Mouse (Mus musculus): ENCODE data around the gene Skint11. TPM values are rescaled to one million over a fixed set of nuclear protein-coding genes. Genes with fewer than 3 reads are reported as not detected.
"Not testable (repeated sequence)": the region's sequence is repeated elsewhere in the genome, so short reads cannot be mapped to it uniquely, and the experiment has no call there.

The Skint11 gene
- polyA plus RNA-seq (2014; fragmentation: Nextera tagmentation; extraction: Ambion mirVana) = not detected in 2 replicates

GRCm38 (mm10) chr4:114163084-114163483 is at the start of gene Skint11:
Skint11 (plus strand) TSS chr4:114163384.
- H3K4me2 ChIP-seq (ENCODE audit: low read length) = no peak within 1 kb of the TSS
- no peak for DNase-seq
- H3K9ac ChIP-seq (replicated peaks; ENCODE audit: low read length) = no peak within 1 kb of the TSS
- H3K27ac ChIP-seq (replicated peaks; ENCODE audit: low read depth, low read length) = no peak within 1 kb of the TSS
- H3K4me3 ChIP-seq (replicated peaks; ENCODE audit: low read depth, low read length) = no peak within 1 kb of the TSS
- H3K4me1 ChIP-seq (ENCODE audit: control insufficient read depth, insufficient read depth, low read length) = no peaks in the 10 kb centered on the region
- no peak for ATAC-seq (ENCODE audit: low FRiP score, low TSS enrichment)
- peaks cover 13% of the 10 kb centered on the region for H3K9me3 ChIP-seq (ENCODE audit: control insufficient read depth, low read length)
- 86% methylated on average over 1 of the region's 1 CpGs for WGBS
- H3K36me3 ChIP-seq (ENCODE audit: control insufficient read depth, insufficient read depth, low read length) = no peaks in the 10 kb centered on the region
- H3K27me3 ChIP-seq (ENCODE audit: control insufficient read depth, insufficient read depth, low read length) = no peaks in the 10 kb centered on the region

GRCm38 (mm10) chr4:114161149-114161548 is 2.0 kb upstream of the Skint11 start:
- DNase-seq (no peak), ATAC-seq (ENCODE audit: low FRiP score, low TSS enrichment) (no peak)
- Histone ChIP-seq H3K9me3 (ENCODE audit: control insufficient read depth, low read length) (peaks cover 10% of the 10 kb centered on the region), H3K4me3 (replicated peaks; ENCODE audit: low read depth, low read length) (no peak overlapping the region), H3K36me3 (ENCODE audit: control insufficient read depth, insufficient read depth, low read length) (no peaks in the 10 kb centered on the region), H3K9ac (replicated peaks; ENCODE audit: low read length) (no peak overlapping the region), H3K27me3 (ENCODE audit: control insufficient read depth, insufficient read depth, low read length) (no peaks in the 10 kb centered on the region), H3K27ac (replicated peaks; ENCODE audit: low read depth, low read length) (no peak overlapping the region), H3K4me2 (ENCODE audit: low read length) (no peak overlapping the region), H3K4me1 (ENCODE audit: control insufficient read depth, insufficient read depth, low read length) (no peaks in the 10 kb centered on the region)

- H3K9me3 ChIP-seq (ENCODE audit: control insufficient read depth, low read length); H3K4me1 ChIP-seq (ENCODE audit: control insufficient read depth, insufficient read depth, low read length); DNase-seq; H3K27ac ChIP-seq (replicated peaks; ENCODE audit: low read depth, low read length); H3K9ac ChIP-seq (replicated peaks; ENCODE audit: low read length); H3K36me3 ChIP-seq (ENCODE audit: control insufficient read depth, insufficient read depth, low read length); H3K27me3 ChIP-seq (ENCODE audit: control insufficient read depth, insufficient read depth, low read length); H3K4me2 ChIP-seq (ENCODE audit: low read length); ATAC-seq (ENCODE audit: low FRiP score, low TSS enrichment); H3K4me3 ChIP-seq (replicated peaks; ENCODE audit: low read depth, low read length): not testable (repeated sequence)
- WGBS = 23% methylated on average over 6 of the region's 6 CpGs
Observed at GRCm38 (mm10) chr4:114172898-114173297, 9.7 kb downstream of the Skint11 start.

GRCm38 (mm10) chr4:114256906-114257305 is 93.7 kb downstream of the Skint11 start:
- not testable (repeated sequence) for H3K4me3 ChIP-seq (replicated peaks; ENCODE audit: low read depth, low read length); H3K36me3 ChIP-seq (ENCODE audit: control insufficient read depth, insufficient read depth, low read length); DNase-seq; H3K27me3 ChIP-seq (ENCODE audit: control insufficient read depth, insufficient read depth, low read length); H3K4me2 ChIP-seq (ENCODE audit: low read length); H3K4me1 ChIP-seq (ENCODE audit: control insufficient read depth, insufficient read depth, low read length); H3K27ac ChIP-seq (replicated peaks; ENCODE audit: low read depth, low read length); H3K9me3 ChIP-seq (ENCODE audit: control insufficient read depth, low read length); ATAC-seq (ENCODE audit: low FRiP score, low TSS enrichment); H3K9ac ChIP-seq (replicated peaks; ENCODE audit: low read length)
- WGBS = 52% methylated on average over 1 of the region's 1 CpGs

Other genes starting within 250 kb of the Skint11 start
- gene Skint5, start 163.9 kb upstream of the Skint11 start, polyA plus RNA-seq (2014; fragmentation: Nextera tagmentation; extraction: Ambion mirVana) = not detected in 2 replicates
- gene Trabd2b, start 243.3 kb downstream of the Skint11 start, polyA plus RNA-seq (2014; fragmentation: Nextera tagmentation; extraction: Ambion mirVana) = 0.34 and 0.79 TPM in 2 replicates

All from midbrain, embryonic 14.5 days (tissue).